Mouse (Mus musculus) liver, embryonic 14.5 days (tissue): Measurements from ENCODE around the gene Med17.

Experiments
- CTCF ChIP-seq: IDR thresholded peaks from 2 replicates; pipeline ENCODE4 v1.5.1; 2016; ENCODE audit warnings: antibody characterized with exemption, low read depth, control low read depth
- EP300 ChIP-seq: IDR thresholded peaks from 2 replicates; pipeline ENCODE4 v1.6.1; 2016; ENCODE audit warnings: antibody characterized with exemption, low read depth

DNA sequence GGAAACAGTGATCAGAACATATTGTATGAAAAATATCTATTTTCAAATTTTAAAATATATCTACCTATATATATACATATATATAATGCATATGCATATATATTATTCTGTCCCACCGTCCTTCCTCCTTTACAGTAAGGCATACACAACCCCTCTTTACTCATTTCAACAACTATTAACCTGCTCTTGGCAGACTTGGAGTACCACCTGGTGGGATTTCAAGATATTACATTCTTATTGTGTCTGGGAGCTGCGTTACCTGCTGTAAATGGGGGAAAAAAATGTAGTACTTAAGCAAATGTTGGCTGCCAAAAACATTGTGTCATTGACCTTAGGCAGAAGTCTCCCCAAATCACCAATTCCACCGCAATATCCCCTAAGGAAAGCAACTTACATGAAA is 67.9 kb downstream of the Med17 start:
- TF ChIP-seq CTCF (no peak), EP300 (no peak)
